Mouse (Mus musculus) G1E (cell line): ENCODE data around the gene Slc1a4.

Experiments used
- CTCF ChIP-seq: IDR thresholded peaks from 2 replicates; pipeline ENCODE4 v1.5.1; 2012; ENCODE audit warnings: low read depth, low read length, inconsistent platforms, mixed read lengths
- TAL1 ChIP-seq: conservative IDR thresholded peaks from 2 replicates; pipeline ENCODE4 v1.6.1; 2012; ENCODE audit warnings: low read depth, low read length, inconsistent platforms, mixed read lengths

DNA sequence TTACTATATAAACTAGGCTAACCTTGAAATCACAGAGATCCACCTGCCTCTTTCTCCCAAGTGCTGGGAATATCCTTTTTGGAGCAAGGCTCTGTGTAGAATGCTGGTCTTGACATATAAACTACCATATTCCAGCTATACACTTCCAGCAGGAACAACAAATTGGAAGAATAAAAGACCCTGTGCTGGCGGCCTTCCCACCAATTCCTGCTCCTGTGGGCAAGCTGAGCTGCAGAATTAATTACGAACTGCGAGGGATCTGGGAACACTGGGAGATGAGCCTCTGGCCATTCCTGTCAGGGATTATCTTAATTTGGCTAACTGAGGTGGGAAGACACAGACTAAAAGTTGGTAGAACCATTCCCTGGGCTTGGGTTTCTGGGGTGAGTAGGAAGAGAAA, 10.1 kb downstream of the Slc1a4 start:
- no peak for TF ChIP-seq CTCF
- TF ChIP-seq TAL1 = no peak
